Mouse (Mus musculus) CD8-positive naive resting alpha-beta T cell, adult 2 months (primary cell): Measurements from ENCODE around the gene Agpat4.

ENCODE experiments used
- DNase-seq, 2 experiments: peaks; one replicate each; pipeline ENCODE4 v3.0.0; 2022; ENCODE audit warnings: low read depth in 2 of 2, low spot score in 2 of 2

Gene Agpat4

DNA sequence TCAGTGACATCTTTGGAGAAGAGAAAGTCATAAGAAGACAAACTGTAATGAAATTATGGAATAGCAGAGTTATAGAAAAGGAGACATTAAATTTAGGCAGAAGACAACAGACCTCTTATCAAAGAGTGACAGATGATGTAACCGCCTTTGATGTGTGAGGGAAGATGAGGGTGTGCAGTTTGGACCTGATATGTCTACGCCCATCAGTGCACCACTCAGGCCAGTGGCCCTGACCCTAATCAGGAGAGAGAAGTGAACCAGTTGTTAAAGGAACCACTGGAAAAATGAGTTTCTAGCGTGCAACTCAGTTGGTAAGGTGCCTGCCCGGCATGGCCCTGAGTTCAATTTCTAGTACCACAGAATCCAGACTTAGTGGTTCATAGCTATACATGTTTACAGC, 67.4 kb downstream of the Agpat4 start:
- no peak for DNase-seq

DNA sequence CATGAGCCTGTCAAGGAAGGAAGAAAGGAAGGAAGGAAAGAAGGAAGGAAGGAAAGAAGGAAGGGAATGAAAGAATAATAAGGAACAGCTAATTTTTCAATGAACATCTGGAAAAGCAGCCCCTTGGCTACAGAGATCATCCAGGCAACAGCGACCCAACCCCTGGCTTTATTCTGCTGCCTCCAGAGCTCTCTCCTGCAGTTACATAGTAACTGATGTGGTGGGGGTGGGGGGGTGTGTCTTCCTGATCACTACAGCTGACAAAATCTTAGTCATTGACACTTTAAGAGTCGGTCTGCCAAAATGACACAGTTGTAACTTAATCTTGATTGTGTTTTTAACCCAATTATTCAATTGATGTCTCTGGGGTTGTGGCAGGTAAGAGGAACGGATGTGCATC, 67.8 kb downstream of the Agpat4 start:
- no peak for DNase-seq

DNA sequence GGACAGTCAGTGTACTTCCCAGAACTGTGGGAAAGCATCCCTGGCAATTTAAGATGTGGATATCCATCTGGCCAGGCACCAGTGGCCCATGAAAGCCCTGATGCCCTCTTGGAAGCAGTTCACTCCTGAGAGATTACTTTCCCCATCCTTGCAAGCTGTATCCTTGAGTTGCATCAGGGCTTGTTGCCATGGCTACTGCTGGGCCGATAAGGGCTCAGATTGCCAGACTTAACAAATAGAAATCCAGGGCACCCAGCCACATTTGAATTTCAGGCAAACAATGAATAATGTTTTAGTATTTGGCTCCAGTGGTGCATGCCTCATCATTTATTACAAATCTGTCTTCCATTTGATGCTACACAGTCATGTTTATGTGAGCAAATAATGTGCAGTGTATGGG, 69.3 kb downstream of the Agpat4 start:
- DNase-seq = no peak

GRCm38 (mm10) chr17:12195137-12195536, 76.6 kb downstream of the Agpat4 start:
- DNase-seq = no peak

DNA sequence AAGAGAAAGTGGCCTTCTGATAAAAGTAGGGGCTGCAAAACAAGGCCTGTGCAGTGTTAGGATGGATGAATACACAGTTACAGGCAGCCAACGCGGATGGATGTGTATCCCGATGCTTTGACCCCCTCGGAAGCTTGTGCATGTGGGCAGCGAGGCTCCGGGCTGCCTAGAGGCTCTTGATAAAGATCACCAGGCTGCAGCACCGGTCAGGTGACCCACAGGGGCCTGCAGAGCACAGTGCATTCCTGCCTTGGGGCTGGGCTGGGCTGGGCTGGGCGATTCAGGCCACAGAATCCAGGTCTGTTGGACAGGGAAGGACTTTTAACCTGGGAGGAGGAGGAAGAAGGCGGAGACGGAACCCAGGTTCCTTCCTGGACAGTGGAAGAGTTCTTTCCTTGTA, 77.1 kb downstream of the Agpat4 start:
- no peak for DNase-seq

GRCm38 (mm10) chr17:12199933-12200332, 81.4 kb downstream of the Agpat4 start:
- DNase-seq = no peak

- DNase-seq = no peak
Observed at GRCm38 (mm10) chr17:12201086-12201485, 82.6 kb downstream of the Agpat4 start.

GRCm38 (mm10) chr17:12203414-12203897, 85.0 kb downstream of the Agpat4 start:
- no peak for DNase-seq

GRCm38 (mm10) chr17:12204246-12204645, 85.7 kb downstream of the Agpat4 start:
- DNase-seq = no peak

DNA sequence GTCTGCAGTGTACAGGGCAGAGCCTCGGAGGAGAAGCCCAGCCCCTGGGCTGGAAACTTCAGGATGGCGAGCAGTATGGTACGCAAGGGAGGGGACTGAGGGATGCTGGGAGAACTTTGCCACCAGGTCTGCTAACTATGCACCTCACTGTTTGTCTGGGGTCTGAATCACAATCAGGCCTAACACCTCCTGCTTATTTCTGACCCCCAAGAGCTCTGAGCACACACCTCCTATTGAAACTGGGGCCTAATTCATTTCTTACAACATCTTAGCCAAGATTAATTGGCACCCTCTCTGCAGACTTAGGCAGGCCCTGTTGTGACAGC, 86.1 kb downstream of the Agpat4 start:
- no peak for DNase-seq

DNA sequence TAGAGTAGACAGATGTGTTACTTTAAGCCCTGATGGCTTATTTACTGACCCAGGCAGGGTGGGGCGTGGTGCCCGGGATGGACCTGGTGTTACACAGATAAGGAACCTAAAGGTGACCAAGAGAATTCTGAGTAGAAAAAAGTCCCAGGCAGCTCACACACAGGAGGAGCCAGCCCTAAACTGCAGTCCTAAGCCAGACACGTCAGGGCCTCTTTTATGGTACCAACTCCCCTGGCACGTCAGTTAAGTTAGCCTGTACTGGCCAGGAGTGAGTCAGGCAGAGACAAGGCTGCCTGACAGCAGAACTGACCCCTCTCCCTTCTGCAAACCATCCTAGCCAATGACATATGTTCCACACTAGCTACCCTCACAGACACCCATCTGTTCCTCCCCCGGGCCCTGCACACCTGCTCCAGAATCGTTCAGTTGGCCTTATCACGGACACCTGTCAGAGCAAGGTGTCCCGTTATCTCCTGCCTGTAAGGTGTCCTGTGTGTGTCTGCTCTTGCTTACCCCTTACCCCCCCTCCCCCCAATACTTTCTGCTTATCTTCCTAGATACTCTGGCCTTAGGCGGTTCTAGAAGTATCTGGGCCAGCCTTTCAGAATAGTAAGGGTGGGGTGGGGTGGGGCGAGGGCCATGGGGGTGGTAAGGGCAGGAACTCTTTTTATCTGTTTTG, 86.7 kb downstream of the Agpat4 start:
- DNase-seq = no peak

DNA sequence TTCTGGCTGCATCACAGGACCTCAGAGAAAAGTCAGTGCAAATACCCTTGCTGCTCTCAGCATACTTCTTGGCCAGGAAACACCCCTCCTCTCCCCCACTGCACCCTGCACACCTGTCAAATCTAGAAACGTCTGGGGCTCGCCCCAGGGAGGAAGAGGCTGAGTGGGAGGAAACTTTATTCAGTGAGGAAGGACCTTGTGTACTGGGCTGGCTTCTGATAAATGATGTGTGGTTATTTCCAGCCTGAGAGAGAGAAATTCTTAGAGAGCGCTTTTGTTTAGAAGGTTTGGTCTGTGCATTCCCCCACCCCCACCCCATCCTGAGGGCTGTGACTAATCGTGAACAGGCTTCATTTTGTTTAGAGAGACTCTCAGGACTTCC, 87.2 kb downstream of the Agpat4 start:
- DNase-seq = no peak

DNA sequence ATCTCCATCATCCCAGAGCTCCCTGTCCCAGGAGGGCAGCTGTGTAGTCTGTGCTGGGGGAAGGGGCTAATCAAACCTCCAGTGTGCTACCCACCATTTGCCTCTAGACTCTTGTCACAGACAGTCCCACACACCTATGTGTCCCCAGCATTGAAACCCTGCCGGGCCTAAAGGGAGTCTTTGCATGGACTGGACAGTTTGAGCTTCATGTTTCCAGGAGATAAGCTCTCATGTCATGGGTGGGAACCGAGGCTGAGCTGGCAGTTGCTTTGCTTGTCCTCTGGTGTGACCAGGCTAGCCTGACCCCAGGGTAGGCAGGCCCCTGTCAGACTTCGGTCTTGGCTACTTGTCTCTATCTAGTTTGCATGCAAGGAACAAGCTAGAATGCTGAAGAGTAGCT, 87.7 kb downstream of the Agpat4 start:
- DNase-seq = no peak

DNA sequence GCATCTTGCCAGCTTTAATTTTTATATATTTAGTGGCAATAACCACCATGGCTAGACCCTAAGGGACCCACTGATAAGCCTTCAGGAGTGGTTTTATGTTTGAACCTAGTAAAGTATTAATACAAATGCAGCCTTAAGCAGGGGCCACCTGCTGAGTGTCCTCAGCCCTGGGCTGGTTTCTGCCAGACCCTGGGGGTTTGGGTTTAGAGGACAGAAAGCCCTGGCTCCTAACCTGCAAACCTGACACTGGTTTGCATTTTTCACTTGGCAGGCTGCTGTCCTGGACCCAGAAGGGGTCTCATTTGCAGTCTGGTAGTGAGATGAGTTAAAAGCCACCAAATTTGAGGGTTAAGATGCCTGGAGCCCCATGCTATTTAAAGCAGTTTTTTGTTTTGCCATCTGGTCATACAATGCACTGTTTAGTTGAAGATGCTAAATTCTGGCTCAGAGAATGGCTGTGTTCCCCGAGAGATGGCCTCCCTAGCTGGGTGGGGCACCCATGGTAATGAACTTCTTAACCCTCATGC, 88.6 kb downstream of the Agpat4 start:
- DNase-seq = no peak

DNA sequence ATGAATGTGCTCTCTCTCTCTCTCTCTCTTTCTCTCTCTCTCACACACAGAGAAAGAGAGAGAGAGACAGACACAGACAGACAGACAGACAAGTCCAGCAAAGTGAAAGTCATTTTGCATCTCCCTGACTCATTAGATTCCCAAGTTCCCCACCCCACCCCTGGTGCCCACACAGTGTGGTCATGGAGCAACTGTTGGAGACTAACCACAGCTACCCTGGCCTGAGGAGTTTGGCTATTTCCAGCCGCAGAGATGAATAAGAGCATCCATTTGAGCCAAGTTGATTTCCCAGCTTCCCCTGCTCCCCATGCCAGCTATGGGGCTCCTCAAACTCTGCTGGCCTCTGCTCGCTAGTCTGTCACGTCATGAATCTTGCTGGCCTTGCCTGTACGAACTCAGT, 91.0 kb downstream of the Agpat4 start:
- DNase-seq = no peak

DNA sequence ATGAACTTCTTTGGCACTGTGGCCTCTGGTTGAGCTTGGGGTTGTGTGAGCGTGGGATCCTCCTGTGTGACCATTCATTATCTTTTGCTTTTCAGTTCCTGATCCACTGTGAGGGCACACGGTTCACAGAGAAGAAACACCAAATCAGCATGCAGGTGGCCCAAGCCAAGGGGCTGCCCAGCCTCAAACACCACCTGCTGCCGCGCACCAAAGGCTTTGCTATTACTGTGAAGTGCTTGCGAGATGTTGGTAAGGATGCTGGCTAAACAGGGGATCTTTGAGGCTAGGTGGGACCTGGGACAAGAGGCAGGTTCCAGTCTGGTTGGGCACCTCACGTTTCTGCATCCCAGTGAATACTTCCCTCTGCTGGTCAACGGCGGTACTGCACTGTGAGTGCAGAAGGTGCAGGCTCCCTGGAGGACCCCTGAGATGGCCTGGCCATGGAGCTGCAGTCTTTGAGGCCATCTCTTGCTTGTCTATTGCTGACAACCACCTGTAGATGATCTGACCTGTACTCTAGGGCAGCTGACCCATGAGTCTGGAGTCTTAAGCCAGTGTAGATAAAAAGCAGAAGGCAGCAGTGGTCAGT, 92.1 kb downstream of the Agpat4 start:
- DNase-seq = peak; percentile 78 to 79

DNA sequence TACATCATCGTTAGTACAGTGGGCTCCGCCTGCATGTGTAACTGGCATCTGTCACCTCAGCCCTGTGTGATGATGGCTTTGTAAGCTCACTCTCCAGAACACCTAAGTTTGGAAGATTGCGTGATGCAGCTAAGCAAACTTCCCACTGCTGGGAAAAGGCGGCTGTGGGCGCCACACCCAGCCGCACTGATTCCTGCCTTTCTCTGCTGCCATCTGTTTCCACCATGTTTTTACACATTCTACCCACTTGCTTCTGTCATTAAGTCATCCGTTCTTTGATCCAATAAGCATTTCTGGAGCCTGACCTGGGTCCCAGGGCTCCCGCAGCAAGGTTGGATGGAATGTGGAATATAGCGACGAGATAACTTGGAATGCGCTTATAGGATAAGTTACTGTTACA, 93.4 kb downstream of the Agpat4 start:
- DNase-seq = no peak

GRCm38 (mm10) chr17:12212341-12212740, 93.8 kb downstream of the Agpat4 start:
- no peak for DNase-seq

DNA sequence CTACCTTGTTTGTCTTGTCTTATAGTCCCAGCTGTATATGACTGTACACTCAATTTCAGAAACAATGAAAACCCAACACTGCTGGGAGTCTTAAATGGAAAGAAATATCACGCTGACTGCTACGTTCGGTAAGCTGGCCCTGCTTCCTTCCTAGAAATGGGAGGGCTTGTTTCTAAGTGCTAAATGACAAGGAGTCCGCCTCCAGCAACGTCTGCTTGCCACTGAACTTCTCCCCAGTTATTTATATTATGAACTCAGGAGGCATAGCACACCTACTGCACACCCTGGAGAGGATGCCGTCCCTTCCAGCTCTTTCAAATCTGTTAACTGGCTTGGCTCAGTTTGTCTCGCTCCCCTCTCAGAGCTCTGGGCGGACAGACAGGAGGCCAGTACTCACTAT, 94.9 kb downstream of the Agpat4 start:
- DNase-seq = no peak

DNA sequence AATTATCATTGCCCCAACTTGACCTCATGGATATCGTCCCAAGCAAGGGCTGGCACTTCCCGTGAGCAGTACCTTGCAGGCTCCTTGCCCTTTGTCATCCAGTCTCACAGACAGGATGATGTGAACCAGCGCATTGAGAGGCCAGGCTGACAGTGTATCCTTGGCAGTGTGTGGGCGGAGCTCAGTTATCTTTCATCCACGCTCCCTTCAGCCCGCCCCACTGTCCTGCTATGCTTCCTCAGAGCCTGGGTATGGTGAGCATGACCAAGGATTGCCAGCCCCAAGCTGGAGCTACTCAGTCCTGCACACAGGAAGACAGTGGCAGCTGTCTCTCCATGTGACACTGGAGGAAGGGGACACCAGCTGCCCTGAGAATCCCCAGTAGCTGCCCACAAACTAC, 97.7 kb downstream of the Agpat4 start:
- DNase-seq = no peak

DNA sequence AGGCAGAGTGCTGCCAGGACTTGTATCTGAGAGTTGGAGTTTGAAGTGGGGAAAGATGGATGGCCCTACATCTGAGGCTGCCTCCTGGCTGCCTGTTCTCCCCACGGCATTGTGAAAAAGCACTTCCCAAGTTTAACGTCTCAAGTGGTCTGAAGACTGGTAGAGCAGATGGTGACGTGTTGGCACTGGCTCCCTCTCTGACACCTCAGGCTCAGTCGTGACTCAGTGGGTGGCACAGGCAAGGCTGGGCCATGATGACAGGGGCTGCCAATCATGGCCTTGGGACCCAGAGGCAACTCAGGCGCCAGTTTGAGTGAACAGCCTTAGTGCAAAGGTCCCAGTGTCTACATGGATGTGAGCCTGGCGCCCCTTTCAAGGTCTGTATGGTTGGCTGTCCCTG, 103.4 kb downstream of the Agpat4 start:
- DNase-seq = no peak

DNA sequence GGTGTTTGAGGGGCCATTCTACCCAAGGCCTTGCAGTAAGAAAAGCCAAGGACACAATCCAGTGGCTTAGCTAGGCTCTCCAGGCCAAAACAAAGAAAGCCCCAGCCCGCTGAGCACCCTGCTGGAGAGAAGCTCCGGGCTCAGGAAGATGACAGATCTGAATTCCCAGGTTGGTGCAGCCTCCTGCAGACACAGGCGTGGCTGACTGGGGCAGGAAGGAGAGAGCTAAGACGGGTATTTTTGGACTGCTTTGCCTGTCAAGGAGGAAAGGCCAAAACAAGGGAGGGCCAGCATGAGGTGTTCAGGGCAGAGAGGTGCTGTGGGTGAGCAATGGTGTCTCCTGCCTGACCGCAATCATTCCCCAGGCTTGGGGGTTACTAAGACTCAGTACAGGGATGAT, 105.2 kb downstream of the Agpat4 start:
- DNase-seq = no peak

- DNase-seq = no peak
Observed at GRCm38 (mm10) chr17:12224145-12224544, 105.6 kb downstream of the Agpat4 start.
